Mouse (Mus musculus): Measurements from ENCODE around the gene Dnm3. TPM values are rescaled to one million over a fixed set of nuclear protein-coding genes. Genes with fewer than 3 reads are reported as not detected.

Gene Dnm3
- polyA plus RNA-seq, 1 experiment: 0.09 TPM

DNA sequence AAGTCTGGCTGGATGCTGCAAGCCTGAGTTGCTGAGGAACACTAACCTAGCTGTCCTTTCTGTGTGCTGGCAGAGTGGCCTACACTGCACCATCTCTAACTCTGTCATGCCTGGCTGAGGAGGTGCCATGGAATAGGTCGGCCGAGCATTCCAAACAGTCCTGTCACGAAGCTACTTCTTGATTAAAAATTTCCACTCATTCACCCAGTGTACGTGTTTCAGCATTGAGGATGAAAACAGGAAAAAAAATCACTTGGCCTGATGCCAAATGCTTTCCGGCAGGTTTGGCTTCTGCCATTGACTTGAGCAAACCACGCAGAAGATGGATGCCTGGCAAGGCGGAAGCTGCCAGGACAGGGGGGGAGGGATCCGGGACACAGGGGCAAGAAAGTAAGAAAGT lies 24.3 kb downstream of the Dnm3 start:
- TF ChIP-seq GATA1 (IDR thresholded peaks at IDR 0.05; ENCODE audit: low read length): no peak

DNA sequence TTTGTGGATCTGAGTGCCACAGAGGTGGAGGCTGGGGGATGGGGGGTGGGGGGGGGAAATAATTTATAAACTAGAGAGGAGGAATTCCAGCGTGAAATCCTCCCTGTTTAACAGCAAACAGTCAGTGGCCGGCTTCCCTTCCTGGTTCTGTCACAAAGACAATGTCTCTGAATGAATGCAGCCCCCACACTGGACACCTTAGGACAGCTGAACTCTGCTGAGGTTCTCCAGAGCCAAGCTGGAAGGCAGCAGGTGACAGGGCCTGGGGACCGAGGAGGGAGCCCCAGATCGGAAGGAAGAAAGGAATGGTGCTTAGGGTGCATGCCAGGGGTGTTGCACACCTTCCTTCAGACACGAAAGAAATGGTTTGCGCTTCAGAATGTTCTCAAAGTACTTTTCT lies 24.8 kb downstream of the Dnm3 start:
- no peak for TF ChIP-seq GATA1 (IDR thresholded peaks at IDR 0.05; ENCODE audit: low read length)

DNA sequence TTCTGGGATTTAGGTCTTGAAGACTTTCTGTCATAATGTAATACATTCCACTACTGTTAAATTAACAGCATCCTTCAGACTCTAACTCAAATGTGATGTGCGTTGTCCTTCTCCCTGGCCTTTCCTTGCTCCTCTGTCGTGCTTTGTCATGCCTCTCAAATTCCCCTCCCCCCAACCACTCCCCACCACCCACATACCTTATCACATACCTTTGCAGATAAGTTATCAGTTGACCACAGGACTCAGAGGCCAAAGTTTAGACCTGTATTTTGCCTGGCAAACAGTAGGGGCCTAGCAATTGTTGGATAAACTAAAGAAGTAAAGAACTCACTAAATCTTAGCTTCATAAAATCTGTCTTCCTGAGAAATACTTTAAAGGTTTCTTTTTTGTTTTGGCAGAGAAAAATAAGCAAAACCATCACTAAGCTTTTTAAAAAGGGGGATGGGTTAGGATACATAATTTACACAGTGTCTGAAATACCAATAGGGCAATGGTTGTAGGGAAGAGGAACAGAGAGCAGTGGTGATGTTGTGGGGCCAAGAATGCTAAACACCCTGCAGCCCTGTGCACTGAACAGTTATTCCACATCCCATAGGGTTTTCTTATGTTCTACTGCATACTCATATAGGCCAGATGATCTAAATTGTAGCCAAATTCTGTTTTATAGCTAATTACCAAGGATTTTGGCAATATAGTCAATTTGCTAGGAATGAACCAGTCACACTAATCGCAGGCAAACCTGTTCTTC lies 28.5 kb downstream of the Dnm3 start:
- no peak for TF ChIP-seq GATA1 (IDR thresholded peaks at IDR 0.05; ENCODE audit: low read length)

DNA sequence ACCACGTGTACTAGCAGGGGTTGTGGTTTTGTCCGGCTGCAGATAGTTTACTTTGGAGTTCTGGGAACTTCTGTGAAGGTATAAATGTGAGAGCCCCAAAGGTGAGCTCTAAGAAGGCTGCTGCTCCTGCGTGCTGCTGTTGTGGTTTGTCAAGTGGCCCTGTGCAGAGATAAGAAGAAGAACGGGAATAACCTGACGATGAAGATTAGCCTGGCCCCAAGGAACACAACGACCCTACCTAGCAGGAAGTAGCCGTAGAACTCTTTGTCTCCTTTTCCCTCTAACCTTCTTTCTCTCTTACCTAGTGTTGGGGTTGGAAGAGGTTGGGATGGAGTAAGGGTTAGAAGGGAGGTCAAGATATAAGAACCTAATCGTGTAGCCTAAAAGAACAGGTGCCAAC lies 33.0 kb downstream of the Dnm3 start:
- no peak for TF ChIP-seq GATA1 (IDR thresholded peaks at IDR 0.05; ENCODE audit: low read length)

DNA sequence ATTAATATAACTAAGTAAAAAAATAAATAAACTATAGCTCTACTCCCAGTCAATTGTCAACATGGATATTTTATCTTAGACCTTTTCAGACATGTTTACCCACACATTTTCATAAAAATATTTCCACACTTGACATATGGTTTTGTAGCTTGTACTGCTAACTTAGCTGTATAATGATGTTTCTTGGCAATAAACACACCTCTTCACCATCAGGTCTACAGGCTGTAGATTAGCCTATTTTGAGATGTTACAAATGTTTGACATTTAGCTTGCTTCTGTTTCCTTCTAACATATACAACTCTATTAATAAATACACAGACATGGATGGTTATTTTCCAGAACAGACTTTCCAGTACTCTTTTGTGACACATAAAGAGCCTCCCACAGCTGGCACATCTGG lies 38.3 kb downstream of the Dnm3 start:
- no peak for TF ChIP-seq GATA1 (IDR thresholded peaks at IDR 0.05; ENCODE audit: low read length)

DNA sequence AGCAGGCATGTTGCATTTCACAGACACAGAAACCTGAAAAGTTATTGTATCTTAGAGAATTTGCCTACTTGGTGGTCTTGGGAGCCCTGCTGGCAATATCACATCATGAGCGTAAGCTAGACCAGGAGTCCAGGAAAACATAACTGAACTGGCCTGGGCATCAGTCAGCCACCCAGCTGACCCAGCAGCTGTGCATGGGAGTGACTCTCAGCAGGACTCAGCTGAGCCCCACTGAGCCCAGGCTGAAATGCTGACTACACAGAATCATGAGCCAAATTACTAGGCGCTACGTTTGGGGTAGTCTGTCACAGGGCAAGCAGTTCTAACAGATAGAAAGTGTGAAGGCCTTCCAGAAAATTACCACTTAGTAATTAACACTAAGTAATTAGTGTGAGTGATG lies 41.2 kb downstream of the Dnm3 start:
- no peak for TF ChIP-seq GATA1 (IDR thresholded peaks at IDR 0.05; ENCODE audit: low read length)

DNA sequence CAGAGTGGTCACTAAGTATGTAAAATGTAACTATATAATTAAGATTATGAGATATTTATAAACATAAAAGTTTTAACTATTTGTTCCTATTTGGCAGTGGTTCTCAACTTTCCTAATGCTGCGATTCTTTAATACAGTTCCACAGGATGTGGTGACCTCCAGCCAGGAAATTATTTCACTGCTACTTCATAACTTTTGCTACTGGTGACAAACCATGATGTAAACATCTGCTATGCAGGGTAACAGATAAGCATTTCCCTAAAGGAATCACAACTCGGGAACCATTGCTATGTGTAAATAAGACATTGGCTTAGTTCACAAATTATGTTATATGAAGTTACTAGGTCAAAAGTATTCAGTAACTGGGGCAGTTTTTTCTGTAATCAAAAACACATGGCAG lies 48.9 kb downstream of the Dnm3 start:
- no peak for TF ChIP-seq GATA1 (IDR thresholded peaks at IDR 0.05; ENCODE audit: low read length)

DNA sequence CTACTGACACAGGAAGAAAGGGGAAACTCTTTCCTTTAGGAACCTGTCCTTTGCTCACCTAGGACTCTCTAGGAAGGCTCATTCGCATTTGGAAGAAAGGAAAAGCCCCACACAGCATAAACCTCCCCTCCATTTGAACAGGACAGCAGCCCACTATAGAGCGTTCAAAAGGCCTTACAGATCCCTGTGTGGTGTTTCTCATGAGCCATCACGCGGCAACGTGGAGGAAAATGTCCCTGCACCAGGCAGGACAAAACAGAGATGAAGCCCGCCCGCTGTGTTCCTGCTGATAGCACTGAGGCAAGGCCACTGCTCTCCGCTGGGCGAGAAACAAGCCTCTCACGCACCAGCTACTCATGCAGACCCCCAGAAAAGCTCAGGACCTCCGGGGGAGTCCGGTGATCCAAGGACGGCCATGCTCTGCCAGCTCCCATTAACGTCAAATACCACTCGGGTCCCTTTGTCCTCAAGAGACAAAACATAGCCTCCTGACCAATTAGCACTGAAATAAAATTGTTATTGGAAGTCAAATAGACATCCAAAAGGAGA lies 51.8 kb downstream of the Dnm3 start:
- no peak for TF ChIP-seq GATA1 (IDR thresholded peaks at IDR 0.05; ENCODE audit: low read length)

DNA sequence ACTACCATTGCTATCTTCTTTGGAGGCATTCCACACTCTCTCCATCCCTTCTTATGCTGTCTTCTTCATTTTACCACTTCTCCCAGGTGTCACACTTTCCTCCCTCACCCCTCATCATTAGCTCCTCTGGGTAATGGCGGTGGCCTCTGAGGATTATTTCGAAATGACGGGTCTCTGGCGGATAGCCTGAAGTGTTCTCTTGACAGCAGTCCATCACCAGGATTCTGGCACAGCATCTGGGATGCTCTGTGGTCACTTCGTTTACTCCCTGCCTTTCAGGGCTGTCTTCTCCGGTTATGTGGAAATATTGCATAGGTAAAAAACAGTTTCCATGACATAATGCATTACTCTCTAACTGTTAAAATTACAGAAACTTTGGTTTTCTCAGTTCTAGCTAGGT lies 55.0 kb downstream of the Dnm3 start:
- TF ChIP-seq GATA1 (IDR thresholded peaks at IDR 0.05; ENCODE audit: low read length): no peak

DNA sequence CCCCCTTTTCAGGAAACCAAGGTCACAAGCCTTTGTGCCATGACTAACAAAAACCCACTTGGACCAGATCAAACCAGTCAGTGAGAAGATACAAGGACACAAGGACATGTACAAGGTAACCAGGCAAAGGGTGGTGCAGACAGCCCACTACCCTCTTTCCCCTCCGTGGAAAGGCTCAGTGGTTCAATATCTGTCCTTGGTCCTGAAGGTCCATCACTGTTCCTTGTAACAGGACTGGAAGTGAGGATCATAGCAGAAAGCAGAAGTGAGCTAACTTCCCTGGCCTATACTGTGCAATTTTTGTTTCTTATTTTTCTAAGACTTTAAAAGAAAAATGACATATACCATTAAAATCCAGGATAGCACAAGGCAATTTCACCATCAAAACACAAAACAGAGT lies 64.0 kb downstream of the Dnm3 start:
- no peak for TF ChIP-seq GATA1 (IDR thresholded peaks at IDR 0.05; ENCODE audit: low read length)

DNA sequence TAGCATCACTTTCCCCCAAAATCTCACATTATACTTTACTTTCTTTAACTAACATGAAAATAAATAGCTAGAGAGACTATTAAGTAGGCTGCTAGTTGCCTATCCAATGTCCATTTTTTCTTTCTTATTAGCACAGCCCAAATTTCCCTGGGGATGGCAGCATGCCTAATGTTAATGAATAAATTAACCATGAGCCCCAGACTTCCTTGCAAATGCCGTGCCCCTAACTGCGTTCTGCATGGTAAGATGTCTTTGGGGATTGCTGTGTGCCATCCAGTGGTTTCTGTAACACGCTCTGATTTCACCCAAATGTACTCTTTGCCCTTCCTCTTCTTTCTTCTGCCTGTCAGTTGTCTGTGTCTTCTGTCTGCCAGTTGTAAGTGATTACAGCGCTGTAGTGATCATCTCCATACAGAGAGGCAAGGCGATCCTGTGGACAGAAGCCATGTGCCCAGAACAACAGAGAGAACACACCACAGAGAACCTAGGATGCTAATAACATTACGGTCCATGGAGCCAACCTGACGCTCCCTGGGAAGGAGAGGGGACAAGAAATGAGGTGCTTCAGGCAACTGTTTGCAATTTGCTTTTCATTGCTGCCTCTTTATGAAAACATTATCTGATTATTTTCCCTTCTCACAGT lies 64.9 kb downstream of the Dnm3 start:
- no peak for TF ChIP-seq GATA1 (IDR thresholded peaks at IDR 0.05; ENCODE audit: low read length)

DNA sequence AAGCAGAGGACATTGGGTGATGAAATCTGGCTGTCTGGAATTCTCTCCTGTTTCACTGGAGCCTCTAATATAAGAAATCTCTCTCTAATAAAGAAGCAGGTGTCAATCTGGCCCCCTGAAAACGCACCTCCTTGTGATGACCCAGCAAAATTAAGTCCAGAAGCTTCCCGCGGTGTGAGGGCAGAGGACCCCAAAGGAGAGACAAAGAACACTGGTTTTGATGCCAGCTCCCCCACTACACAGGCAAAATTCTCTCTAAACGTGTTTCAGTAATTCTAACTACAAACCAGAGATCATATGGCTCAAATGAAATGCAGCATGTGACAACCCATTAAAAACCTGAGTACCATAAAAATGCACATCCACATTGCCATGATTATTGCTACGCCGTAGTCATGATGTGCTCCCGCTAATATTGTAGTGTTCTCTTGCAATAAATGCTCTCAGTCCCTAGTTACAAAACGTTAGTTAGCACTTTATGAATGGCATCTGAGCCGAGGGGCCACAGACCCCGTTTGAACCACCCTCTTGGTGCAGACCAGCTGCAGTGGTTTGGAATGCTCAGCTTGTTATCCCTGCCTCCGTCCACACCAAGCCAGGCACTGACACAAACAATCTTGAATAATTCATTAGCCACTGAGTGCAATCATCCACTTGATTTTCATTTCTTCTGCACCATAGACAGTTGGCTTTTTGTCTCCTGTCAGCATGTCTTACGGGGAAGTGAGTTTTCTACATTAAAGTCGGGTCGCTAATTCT lies 67.4 kb downstream of the Dnm3 start:
- TF ChIP-seq GATA1 (IDR thresholded peaks at IDR 0.05; ENCODE audit: low read length): no peak

DNA sequence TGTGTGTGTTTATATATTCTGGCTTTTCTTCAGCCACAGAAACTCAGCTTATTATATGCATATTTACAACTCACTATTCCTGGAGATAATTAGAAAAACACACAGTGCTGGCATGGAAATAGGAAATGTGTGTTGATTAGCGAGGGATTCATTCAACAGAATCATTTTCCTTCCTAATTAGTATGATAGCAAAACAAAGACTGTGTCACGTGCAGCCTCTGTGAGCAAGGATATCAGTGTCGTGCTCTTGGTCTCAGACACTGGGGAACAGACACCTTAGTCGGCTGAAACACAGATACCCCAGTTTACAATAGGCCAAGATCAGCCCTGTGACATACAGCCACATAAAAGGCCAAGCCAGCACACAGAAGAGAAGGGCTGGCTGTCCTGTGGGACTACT lies 83.3 kb downstream of the Dnm3 start:
- no peak for TF ChIP-seq GATA1 (IDR thresholded peaks at IDR 0.05; ENCODE audit: low read length)

DNA sequence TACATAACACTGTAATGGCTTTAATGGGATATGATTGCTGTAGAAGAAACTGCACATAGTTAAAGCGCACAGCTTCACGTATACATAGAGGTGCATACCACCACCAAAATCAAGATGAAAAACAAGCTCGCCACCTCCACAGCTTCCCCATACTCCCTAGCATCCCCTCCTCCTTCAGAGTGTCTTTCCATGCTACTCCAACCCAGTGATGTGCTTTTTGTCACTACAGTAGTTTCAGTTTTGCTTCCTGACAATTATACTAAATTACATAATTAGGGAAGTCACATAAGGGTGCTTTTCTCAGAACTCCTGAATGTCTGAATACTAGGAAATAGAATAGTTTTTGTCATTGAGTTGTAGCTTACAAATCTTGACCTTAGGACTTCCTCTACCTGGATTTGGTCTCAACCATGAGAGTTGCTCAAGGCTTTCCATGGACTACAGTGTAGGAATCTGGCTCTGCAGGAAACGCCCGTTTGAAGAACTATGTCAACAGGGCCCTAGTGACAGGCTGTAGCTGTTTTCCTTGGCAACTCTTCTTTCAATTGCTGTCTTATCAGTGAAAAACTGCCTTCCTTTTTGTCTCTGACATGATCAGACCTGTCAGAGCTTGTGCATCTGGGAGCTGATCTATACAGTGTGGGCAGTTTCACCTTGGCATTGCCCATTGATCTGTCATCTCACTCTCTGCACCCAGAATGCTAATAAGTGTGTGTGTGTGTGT lies 89.2 kb downstream of the Dnm3 start:
- no peak for TF ChIP-seq GATA1 (IDR thresholded peaks at IDR 0.05; ENCODE audit: low read length)

DNA sequence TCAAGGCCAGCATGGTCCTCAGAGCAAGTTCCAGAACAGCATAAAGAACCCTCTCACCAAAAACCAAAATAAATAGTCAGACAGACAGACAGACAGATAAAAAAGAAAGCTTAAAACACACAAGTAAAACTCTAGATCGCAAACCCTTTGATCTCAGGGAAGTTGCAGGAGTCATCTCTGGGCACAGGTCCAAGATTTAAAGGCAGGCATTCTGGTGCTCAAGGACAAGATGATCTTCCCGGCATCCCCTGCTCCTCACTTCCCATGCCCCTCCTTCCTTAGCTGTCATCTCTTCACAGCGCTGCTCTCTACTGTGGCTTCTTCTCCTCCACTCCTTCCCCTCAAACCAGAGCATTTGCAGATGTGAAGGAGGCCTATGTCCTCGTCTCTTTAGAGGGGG lies 108.1 kb downstream of the Dnm3 start:
- TF ChIP-seq GATA1 (IDR thresholded peaks at IDR 0.05; ENCODE audit: low read length): no peak

DNA sequence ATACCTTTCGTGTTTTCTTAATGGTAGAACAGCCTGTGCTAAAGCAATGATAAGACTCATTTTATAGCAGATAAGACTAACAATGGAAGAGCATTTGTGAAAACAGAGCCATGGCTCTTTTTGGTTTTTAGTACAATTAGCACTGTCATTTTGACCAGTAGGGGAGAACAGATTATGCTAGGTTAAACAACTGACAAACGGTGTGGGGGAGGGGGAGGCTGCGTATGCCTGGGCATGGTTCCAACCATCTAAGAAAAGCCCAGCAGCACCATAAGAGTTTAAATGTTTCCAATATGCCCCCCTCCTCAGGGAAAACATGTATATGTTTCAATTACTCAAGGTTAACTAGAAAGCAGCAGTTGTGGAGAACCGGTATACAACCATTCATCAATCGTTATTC lies 115.9 kb downstream of the Dnm3 start:
- TF ChIP-seq GATA1 (IDR thresholded peaks at IDR 0.05; ENCODE audit: low read length): no peak
